In genomic region chr6:112925234-112925975, GRCm38 (mm10) we compare ENCODE assay signal across 10 mouse cellular contexts. TPM values are rescaled to one million over a fixed set of nuclear protein-coding genes. Genes with fewer than 3 reads are reported as not detected.
A peak's percentile ranks its signal among the peaks of the same experiment; 100 is the strongest.
DNase-seq lines count a peak whose midpoint lies in the region; ATAC-seq and TF ChIP-seq lines count a peak whose summit lies in the region.
"Had no signal": no experiment of that assay in that cellular context is flagged by ENCODE, and none has a peak within 500 bp of the region (broad histone marks: within the 10 kb centered on the region; RNA-seq: fewer than 3 reads in every experiment).

No protein-coding gene starts in this region.

- no peak for TF ChIP-seq CTCF in stomach, postnatal 0 days (IDR thresholded peaks at IDR 0.05; ENCODE audit: low read depth)
- TF ChIP-seq CTCF in midbrain, postnatal 0 days (IDR thresholded peaks at IDR 0.05): no peak

- no peaks in the 10 kb centered on the region for H3K9me3 ChIP-seq in embryonic facial prominence, embryonic 12.5 days
- no peaks in the 10 kb centered on the region; the same call in 1 of the 2 replicates for H3K9me3 ChIP-seq in embryonic facial prominence, embryonic 10.5 days
- H3K9me3 ChIP-seq in stomach, embryonic 16.5 days (replicated peaks; ENCODE audit: control insufficient read depth, low read length): no peaks in the 10 kb centered on the region
- H3K9me3 ChIP-seq in stomach, postnatal 0 days (ENCODE audit: control insufficient read depth, low read length): no peaks in the 10 kb centered on the region
- no peaks in the 10 kb centered on the region for H3K9me3 ChIP-seq in midbrain, postnatal 0 days (ENCODE audit: low read length)
- H3K9me3 ChIP-seq: stomach, embryonic 15.5 days had no signal

- H3K36me3 ChIP-seq in embryonic facial prominence, embryonic 12.5 days: no peaks in the 10 kb centered on the region
- peaks cover 5% of the 10 kb centered on the region for H3K36me3 ChIP-seq in embryonic facial prominence, embryonic 10.5 days (replicated peaks)
- H3K36me3 ChIP-seq in stomach, embryonic 16.5 days (ENCODE audit: control insufficient read depth, insufficient read depth, low read length): no peaks in the 10 kb centered on the region
- H3K36me3 ChIP-seq in stomach, postnatal 0 days (ENCODE audit: control insufficient read depth, insufficient read depth, low read length): no peaks in the 10 kb centered on the region
- no peaks in the 10 kb centered on the region for H3K36me3 ChIP-seq in midbrain, postnatal 0 days (ENCODE audit: insufficient read depth, low read length)
- H3K36me3 ChIP-seq: stomach, embryonic 15.5 days had no signal

- H3K9ac ChIP-seq in embryonic facial prominence, embryonic 12.5 days: no peak overlapping the region
- H3K9ac ChIP-seq in stomach, embryonic 16.5 days (ENCODE audit: low read length): peak overlapping the region; percentile 36; the same call in 1 of the 2 replicates
- H3K9ac ChIP-seq in stomach, postnatal 0 days (ENCODE audit: low read length): no peak overlapping the region
- H3K9ac ChIP-seq in midbrain, postnatal 0 days (replicated peaks; ENCODE audit: low read length, poor library complexity, severe bottlenecking): no peak overlapping the region
- H3K9ac ChIP-seq: liver, embryonic 14.5 days; stomach, embryonic 15.5 days had no signal

- no peak for ATAC-seq in embryonic facial prominence, embryonic 12.5 days (ENCODE audit: insufficient number of reproducible peaks, insufficient read depth, low FRiP score, low TSS enrichment)
- ATAC-seq in stomach, embryonic 16.5 days (ENCODE audit: insufficient read depth, low FRiP score): no peak
- ATAC-seq in stomach, postnatal 0 days (ENCODE audit: low FRiP score, low TSS enrichment): no peak
- no peak for ATAC-seq in midbrain, postnatal 0 days (ENCODE audit: low FRiP score)
- no peak for ATAC-seq in megakaryocyte-erythroid progenitor cell, adult 5-6 weeks (replicated peaks; ENCODE audit: low FRiP score, low TSS enrichment, poor library complexity, severe bottlenecking)

- 62% methylated on average over 11 of the region's 11 CpGs for WGBS in embryonic facial prominence, embryonic 12.5 days
- 69% methylated on average over 11 of the region's 11 CpGs for WGBS in embryonic facial prominence, embryonic 10.5 days
- 47% methylated on average over 11 of the region's 11 CpGs for WGBS in stomach, embryonic 16.5 days
- 43% methylated on average over 11 of the region's 11 CpGs for WGBS in stomach, postnatal 0 days
- 44% methylated on average over 11 of the region's 11 CpGs for WGBS in midbrain, postnatal 0 days

- H3K4me1 ChIP-seq in embryonic facial prominence, embryonic 12.5 days: peaks cover 10% of the 10 kb centered on the region; the same call in 1 of the 2 replicates
- H3K4me1 ChIP-seq in embryonic facial prominence, embryonic 10.5 days: peaks cover 29% of the 10 kb centered on the region
- peaks cover 6% of the 10 kb centered on the region for H3K4me1 ChIP-seq in stomach, embryonic 16.5 days (ENCODE audit: control insufficient read depth, insufficient read depth, low read length)
- H3K4me1 ChIP-seq in stomach, postnatal 0 days (replicated peaks; ENCODE audit: control insufficient read depth, insufficient read depth): no peaks in the 10 kb centered on the region
- H3K4me1 ChIP-seq in midbrain, postnatal 0 days (ENCODE audit: insufficient read depth, low read length): peaks cover 18% of the 10 kb centered on the region; the same call in 1 of the 2 replicates

- DNase-seq in embryonic facial prominence, embryonic 10.5 days (ENCODE audit: low spot score): no peak
- no peak for DNase-seq in stomach, postnatal 0 days (ENCODE audit: low spot score)
- peak; percentile 29 for DNase-seq in gastrocnemius, postnatal 25 days
- no peak for DNase-seq in midbrain, postnatal 0 days (ENCODE audit: low spot score)
- DNase-seq in kidney, postnatal 36 days: no peak

- 0 out of 2 replicates have a peak overlapping the region, but pooled peaks have one; percentile 52 for H3K27ac ChIP-seq in embryonic facial prominence, embryonic 12.5 days
- H3K27ac ChIP-seq in embryonic facial prominence, embryonic 10.5 days (replicated peaks): no peak overlapping the region
- H3K27ac ChIP-seq in stomach, embryonic 16.5 days (ENCODE audit: low read length): 0 out of 2 replicates have a peak overlapping the region, but pooled peaks have one; percentile 9
- H3K27ac ChIP-seq in stomach, postnatal 0 days (replicated peaks): no peak overlapping the region
- peak overlapping the region; percentile 18; the same call in 1 of the 2 replicates for H3K27ac ChIP-seq in midbrain, postnatal 0 days (ENCODE audit: low read depth, low read length)
- H3K27ac ChIP-seq: liver, embryonic 14.5 days; stomach, embryonic 15.5 days had no signal

- TF ChIP-seq EP300 in stomach, postnatal 0 days (optimal IDR thresholded peaks at IDR 0.05): no peak

- H3K4me2 ChIP-seq in embryonic facial prominence, embryonic 12.5 days (replicated peaks): no peak overlapping the region
- H3K4me2 ChIP-seq in stomach, embryonic 16.5 days (ENCODE audit: low read depth, low read length): no peak overlapping the region
- H3K4me2 ChIP-seq in stomach, postnatal 0 days (replicated peaks; ENCODE audit: low read depth): no peak overlapping the region
- H3K4me2 ChIP-seq in midbrain, postnatal 0 days (ENCODE audit: low read depth, low read length, poor library complexity, severe bottlenecking): no peak overlapping the region
- H3K4me2 ChIP-seq: stomach, embryonic 15.5 days had no signal

- no peaks in the 10 kb centered on the region for H3K27me3 ChIP-seq in embryonic facial prominence, embryonic 12.5 days
- no peaks in the 10 kb centered on the region for H3K27me3 ChIP-seq in embryonic facial prominence, embryonic 10.5 days (replicated peaks; ENCODE audit: low read depth, poor library complexity, severe bottlenecking)
- H3K27me3 ChIP-seq in stomach, embryonic 16.5 days (ENCODE audit: control insufficient read depth, insufficient read depth, low read length): no peaks in the 10 kb centered on the region
- no peaks in the 10 kb centered on the region for H3K27me3 ChIP-seq in stomach, postnatal 0 days (ENCODE audit: control insufficient read depth, insufficient read depth, low read length)
- no peaks in the 10 kb centered on the region for H3K27me3 ChIP-seq in midbrain, postnatal 0 days (ENCODE audit: insufficient read depth, low read length)
- H3K27me3 ChIP-seq: stomach, embryonic 15.5 days had no signal

- no peak overlapping the region for H3K4me3 ChIP-seq in embryonic facial prominence, embryonic 12.5 days
- no peak overlapping the region for H3K4me3 ChIP-seq in embryonic facial prominence, embryonic 10.5 days
- no peak overlapping the region for H3K4me3 ChIP-seq in stomach, embryonic 16.5 days (replicated peaks; ENCODE audit: low read length)
- no peak overlapping the region for H3K4me3 ChIP-seq in stomach, postnatal 0 days (ENCODE audit: low read depth, low read length)
- no peak overlapping the region for H3K4me3 ChIP-seq in midbrain, postnatal 0 days (ENCODE audit: low read depth, low read length)
- H3K4me3 ChIP-seq: stomach, embryonic 15.5 days had no signal

RNA-seq across cellular contexts. Expression of gene Srgap3, which starts 21.7 kb away (rescaled TPM):
- polyA plus RNA-seq in embryonic facial prominence, embryonic 12.5 days (2016; fragmentation: Nextera tagmentation; extraction: Ambion mirVana): 8.9 and 9.0 TPM in 2 replicates
- polyA plus RNA-seq in embryonic facial prominence, embryonic 10.5 days (2016; fragmentation: Nextera tagmentation; extraction: Ambion mirVana): 8.0 and 10.5 TPM in 2 replicates
- polyA plus RNA-seq in stomach, embryonic 16.5 days (2015; fragmentation: Nextera tagmentation; extraction: Ambion mirVana): 6.0 and 6.9 TPM in 2 replicates
- 1.5 and 1.6 TPM in 2 replicates for polyA plus RNA-seq in stomach, postnatal 0 days (2015; fragmentation: Nextera tagmentation; extraction: Ambion mirVana)
- 1 to 10 TPM; 1.8 to 2.1 TPM for total RNA-seq in gastrocnemius, postnatal 25 days (2021)
- total RNA-seq in midbrain, postnatal 0 days (2014; rRNA removed): 58.6 and 77.6 TPM in 2 replicates
- polyA plus RNA-seq in midbrain, postnatal 0 days (2015; fragmentation: Nextera tagmentation; extraction: Ambion mirVana): 20.9 and 29.8 TPM in 2 replicates
- total RNA-seq in megakaryocyte-erythroid progenitor cell, adult 5-6 weeks (2014; fragmentation: Nextera tagmentation): 2.3 and 2.8 TPM in 2 replicates
- total RNA-seq in megakaryocyte-erythroid progenitor cell, adult 5-6 weeks (2017): 0.75 and 2.4 TPM in 2 replicates

Comparison
In these comparisons a context has a peak if more than half of its experiments do, and no peak if none do; other contexts are left out.
1. H3K27ac ChIP-seq: peak in embryonic facial prominence, embryonic 12.5 days (single experiment), stomach, embryonic 16.5 days (single experiment) and midbrain, postnatal 0 days (single experiment); none in embryonic facial prominence, embryonic 10.5 days (single experiment) and stomach, postnatal 0 days (single experiment).